8 mouse cellular contexts compared by ENCODE assay signal in the genomic region with DNA sequence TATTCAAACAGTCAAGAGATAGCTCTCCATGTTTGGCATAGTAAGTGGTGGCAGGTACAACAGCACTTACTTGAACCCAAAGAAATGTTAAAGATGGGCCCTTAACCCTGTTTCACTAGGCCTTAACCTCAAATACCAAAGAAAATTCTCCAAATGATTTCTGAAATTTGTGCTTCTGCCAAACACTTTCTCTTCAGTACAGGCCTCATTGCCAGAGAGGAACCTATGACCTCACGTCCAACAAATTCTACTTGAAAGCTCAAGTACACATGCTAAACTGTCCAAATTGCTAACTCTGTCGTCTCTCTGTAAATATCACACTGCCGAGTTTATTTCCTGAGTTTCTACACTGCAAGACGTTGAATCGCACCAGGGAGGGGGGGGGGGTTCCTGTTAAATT. TPM values are rescaled to one million over a fixed set of nuclear protein-coding genes. Genes with fewer than 3 reads are reported as not detected.
A peak's percentile ranks its signal among the peaks of the same experiment; 100 is the strongest.
DNase-seq lines count a peak whose midpoint lies in the region; ATAC-seq and TF ChIP-seq lines count a peak whose summit lies in the region.

No protein-coding gene starts in this region.

- TF ChIP-seq POLR2A in spleen, adult 2 months (IDR thresholded peaks at IDR 0.05; ENCODE audit: low read depth, low read length) = no peak

- peak overlapping the region; percentile 54 for H3K4me3 ChIP-seq in spleen, adult 2 months (ENCODE audit: extremely low read depth, insufficient read depth, insufficient read length)
- H3K4me3 ChIP-seq in embryonic facial prominence, embryonic 13.5 days = peak overlapping the region; percentile 58; the same call in 1 of the 2 replicates
- H3K4me3 ChIP-seq in intestine, embryonic 15.5 days (replicated peaks) = peak overlapping the region; percentile 56
- peak overlapping the region; percentile 57 for H3K4me3 ChIP-seq in midbrain, embryonic 13.5 days (replicated peaks)

- peak overlapping the region; percentile 62 for H3K27ac ChIP-seq in spleen, adult 2 months (ENCODE audit: insufficient read depth, low read length)
- no peak overlapping the region for H3K27ac ChIP-seq in embryonic facial prominence, embryonic 13.5 days
- no peak overlapping the region for H3K27ac ChIP-seq in intestine, embryonic 15.5 days
- no peak overlapping the region for H3K27ac ChIP-seq in midbrain, embryonic 13.5 days

- H3K9ac ChIP-seq in embryonic facial prominence, embryonic 13.5 days = no peak overlapping the region
- no peak overlapping the region for H3K9ac ChIP-seq in intestine, embryonic 15.5 days
- H3K9ac ChIP-seq in midbrain, embryonic 13.5 days (replicated peaks) = no peak overlapping the region

- 35% methylated on average over 4 of the region's 5 CpGs for WGBS in spleen, adult 2 months
- 31% methylated on average over 5 of the region's 5 CpGs for WGBS in embryonic facial prominence, embryonic 13.5 days
- WGBS in intestine, embryonic 15.5 days = 41% methylated on average over 5 of the region's 5 CpGs
- 32% methylated on average over 5 of the region's 5 CpGs for WGBS in midbrain, embryonic 13.5 days

- no peaks in the 10 kb centered on the region for H3K9me3 ChIP-seq in embryonic facial prominence, embryonic 13.5 days
- no peaks in the 10 kb centered on the region for H3K9me3 ChIP-seq in intestine, embryonic 15.5 days
- H3K9me3 ChIP-seq in midbrain, embryonic 13.5 days = no peaks in the 10 kb centered on the region

- ATAC-seq in embryonic facial prominence, embryonic 13.5 days (ENCODE audit: insufficient number of reproducible peaks, insufficient read depth, low FRiP score, low TSS enrichment, low read depth) = no peak
- ATAC-seq in intestine, embryonic 15.5 days = no peak
- ATAC-seq in midbrain, embryonic 13.5 days = no peak

- TF ChIP-seq CTCF in spleen, adult 2 months (IDR thresholded peaks at IDR 0.05; ENCODE audit: extremely low read depth, insufficient read depth, insufficient read length, insufficient replicate concordance) = no peak

- DNase-seq in spleen, adult 2 months (ENCODE audit: low read depth in 1 of 2, low spot score in 2 of 2) = peak in 1 of 2 experiments; percentile 9
- DNase-seq in spleen, postnatal 14 days (ENCODE audit: low spot score in 2 of 2) = no peak
- DNase-seq in right cerebral cortex, postnatal 14 days = no peak
- no peak for DNase-seq in ovary, postnatal 14 days (ENCODE audit: low spot score)
- DNase-seq in cerebellum, postnatal 25 days = no peak

- H3K27me3 ChIP-seq in spleen, adult 2 months (ENCODE audit: control insufficient read depth, insufficient read depth, low read length) = no peaks in the 10 kb centered on the region
- peaks cover 25% of the 10 kb centered on the region for H3K27me3 ChIP-seq in embryonic facial prominence, embryonic 13.5 days
- H3K27me3 ChIP-seq in intestine, embryonic 15.5 days (replicated peaks) = no peaks in the 10 kb centered on the region
- peaks cover 17% of the 10 kb centered on the region; the same call in 1 of the 2 replicates for H3K27me3 ChIP-seq in midbrain, embryonic 13.5 days

- no peaks in the 10 kb centered on the region for H3K4me1 ChIP-seq in spleen, adult 2 months (ENCODE audit: control insufficient read depth, insufficient read depth, insufficient read length)
- 0 out of 2 replicates have a peak, but pooled peaks cover 3% of the 10 kb centered on the region for H3K4me1 ChIP-seq in embryonic facial prominence, embryonic 13.5 days
- no peaks in the 10 kb centered on the region for H3K4me1 ChIP-seq in intestine, embryonic 15.5 days (replicated peaks)
- H3K4me1 ChIP-seq in midbrain, embryonic 13.5 days (replicated peaks) = peaks cover 4% of the 10 kb centered on the region; the same call in 1 of the 2 replicates

- H3K36me3 ChIP-seq in spleen, adult 2 months (ENCODE audit: control insufficient read depth, insufficient read depth, low read length) = no peaks in the 10 kb centered on the region
- H3K36me3 ChIP-seq in embryonic facial prominence, embryonic 13.5 days = no peaks in the 10 kb centered on the region
- H3K36me3 ChIP-seq in intestine, embryonic 15.5 days = no peaks in the 10 kb centered on the region
- no peaks in the 10 kb centered on the region for H3K36me3 ChIP-seq in midbrain, embryonic 13.5 days

- peak overlapping the region; percentile 52 for H3K4me2 ChIP-seq in embryonic facial prominence, embryonic 13.5 days
- H3K4me2 ChIP-seq in intestine, embryonic 15.5 days (replicated peaks) = peak overlapping the region; percentile 47
- peak overlapping the region; percentile 51 for H3K4me2 ChIP-seq in midbrain, embryonic 13.5 days (replicated peaks)

RNA-seq across cellular contexts. Expression of gene Zmat1, which starts 1.0 kb away (rescaled TPM):
- 0.63 and 0.81 TPM in 2 replicates for polyA plus RNA-seq in spleen, adult 2 months (2012; rRNA removed)
- polyA plus RNA-seq in embryonic facial prominence, embryonic 13.5 days (2015; fragmentation: Nextera tagmentation; extraction: Ambion mirVana) = 6.8 TPM in 2 replicates
- 3.9 and 4.1 TPM in 2 replicates for polyA plus RNA-seq in intestine, embryonic 15.5 days (2015; fragmentation: Nextera tagmentation; extraction: Ambion mirVana)
- 7.1 TPM in 2 replicates for polyA plus RNA-seq in midbrain, embryonic 13.5 days (2015; fragmentation: Nextera tagmentation; extraction: Ambion mirVana)

RNA-seq across cellular contexts. Expression of gene Nxf2, which starts 43.5 kb away (rescaled TPM):
- polyA plus RNA-seq in spleen, adult 2 months (2012; rRNA removed) = 0.04 TPM in 1 of 2 replicates, not detected in the other
- 0.90 and 1.0 TPM in 2 replicates for polyA plus RNA-seq in embryonic facial prominence, embryonic 13.5 days (2015; fragmentation: Nextera tagmentation; extraction: Ambion mirVana)
- 0.45 and 0.64 TPM in 2 replicates for polyA plus RNA-seq in intestine, embryonic 15.5 days (2015; fragmentation: Nextera tagmentation; extraction: Ambion mirVana)
- 0.15 and 0.39 TPM in 2 replicates for polyA plus RNA-seq in midbrain, embryonic 13.5 days (2015; fragmentation: Nextera tagmentation; extraction: Ambion mirVana)
